Mouse (Mus musculus) left cerebral cortex, adult 11 months (tissue): Measurements from ENCODE around the gene Snx14.
"Not testable (repeated sequence)": the region's sequence is repeated elsewhere in the genome, so short reads cannot be mapped to it uniquely, and the experiment has no call there.

Source experiments
- DNase-seq: peaks from one replicate; pipeline ENCODE4 v3.0.0; 2022; ENCODE audit warnings: low spot score

The Snx14 gene

GRCm38 (mm10) chr9:88438555-88439237, at the start of gene Snx14:
TSS of gene Snx14 (minus strand) at chr9:88438958.
- peak; percentile 94 for DNase-seq

GRCm38 (mm10) chr9:88484531-88484930, 45.8 kb upstream of the Snx14 start:
- DNase-seq: no peak

GRCm38 (mm10) chr9:88482829-88483396, 44.2 kb upstream of the Snx14 start:
- DNase-seq: peak; percentile 82

- peak; percentile 83 for DNase-seq
Measured at GRCm38 (mm10) chr9:88482230-88482828, 43.6 kb upstream of the Snx14 start, which contains the start of gene Syncrip. TSS of gene Syncrip (minus strand) at chr9:88482574.

GRCm38 (mm10) chr9:88481791-88482160, 43.0 kb upstream of the Snx14 start:
- DNase-seq: no peak

- no peak for DNase-seq
Measured at GRCm38 (mm10) chr9:88481061-88481790, 42.5 kb upstream of the Snx14 start.

- DNase-seq: no peak
Measured at GRCm38 (mm10) chr9:88480120-88480519, 41.4 kb upstream of the Snx14 start.

GRCm38 (mm10) chr9:88476138-88476537, 37.4 kb upstream of the Snx14 start:
- no peak for DNase-seq

GRCm38 (mm10) chr9:88461017-88461416, 22.3 kb upstream of the Snx14 start:
- DNase-seq: not testable (repeated sequence)

- DNase-seq: no peak
Measured at GRCm38 (mm10) chr9:88439991-88440390, 1.2 kb upstream of the Snx14 start.

- DNase-seq: no peak
Measured at GRCm38 (mm10) chr9:88439238-88439600, 461 bp upstream of the Snx14 start.

GRCm38 (mm10) chr9:88438237-88438554, 562 bp downstream of the Snx14 start:
- DNase-seq: no peak

GRCm38 (mm10) chr9:88437342-88438236, 1.2 kb downstream of the Snx14 start:
- no peak for DNase-seq

GRCm38 (mm10) chr9:88424356-88424755, 14.4 kb downstream of the Snx14 start:
- DNase-seq: no peak

GRCm38 (mm10) chr9:88422428-88422827, 16.3 kb downstream of the Snx14 start:
- no peak for DNase-seq

- DNase-seq: no peak
Measured at GRCm38 (mm10) chr9:88416752-88417151, 22.0 kb downstream of the Snx14 start.

GRCm38 (mm10) chr9:88409978-88410377, 28.8 kb downstream of the Snx14 start:
- DNase-seq: no peak

- no peak for DNase-seq
Measured at GRCm38 (mm10) chr9:88404515-88404914, 34.2 kb downstream of the Snx14 start.

- peak; percentile 8 for DNase-seq
Measured at GRCm38 (mm10) chr9:88404088-88404487, 34.7 kb downstream of the Snx14 start.

GRCm38 (mm10) chr9:88398461-88398860, 40.3 kb downstream of the Snx14 start:
- DNase-seq: no peak

GRCm38 (mm10) chr9:88394852-88395251, 43.9 kb downstream of the Snx14 start:
- DNase-seq: no peak

- no peak for DNase-seq
Measured at GRCm38 (mm10) chr9:88388826-88389225, 49.9 kb downstream of the Snx14 start.
